17 mouse cellular contexts compared by ENCODE assay signal in the genomic region with DNA sequence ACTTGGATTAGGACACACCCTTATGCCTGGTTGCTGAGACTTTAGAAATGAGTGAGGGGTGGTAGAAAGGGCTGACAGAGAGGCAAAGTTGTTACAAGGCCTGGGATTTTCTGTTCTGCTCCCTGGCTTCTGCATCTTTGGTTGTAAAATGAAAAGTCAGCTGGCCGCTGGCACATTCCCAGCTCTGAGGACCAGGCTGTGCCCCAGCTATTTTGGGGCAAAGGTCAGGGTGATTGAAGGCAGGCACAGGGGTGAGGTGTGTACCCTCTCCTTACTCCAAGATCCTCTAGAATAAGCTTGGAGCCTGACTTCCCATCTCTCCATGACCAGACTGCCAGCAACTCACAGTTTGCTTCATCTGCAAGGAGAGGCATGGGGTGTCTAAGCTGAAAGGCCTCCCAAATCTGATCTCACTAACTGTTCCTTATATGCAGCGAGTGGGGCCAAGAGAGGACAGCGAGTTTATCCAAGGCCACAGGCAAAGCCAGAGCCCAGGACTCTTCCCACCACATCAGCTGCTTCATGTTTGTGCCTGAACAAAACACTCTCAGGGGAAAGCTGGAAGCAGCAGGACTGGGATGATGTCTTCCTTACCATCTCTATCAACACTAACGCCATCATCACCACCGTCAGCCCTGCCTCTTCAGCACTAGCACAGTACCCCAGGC. TPM values are rescaled to one million over a fixed set of nuclear protein-coding genes. Genes with fewer than 3 reads are reported as not detected.
A peak's percentile ranks its signal among the peaks of the same experiment; 100 is the strongest.
DNase-seq lines count a peak whose midpoint lies in the region; ATAC-seq lines count a peak whose summit lies in the region.
"Had no signal": no experiment of that assay in that cellular context is flagged by ENCODE, and none has a peak within 500 bp of the region (broad histone marks: within the 10 kb centered on the region; RNA-seq: fewer than 3 reads in every experiment).

No protein-coding gene starts in this region.

- H3K27ac ChIP-seq in heart, embryonic 10.5 days = no peak overlapping the region
- H3K27ac ChIP-seq: liver, embryonic 14.5 days; midbrain, embryonic 15.5 days had no signal

- ATAC-seq in megakaryocyte-erythroid progenitor cell, adult 5-6 weeks (replicated peaks; ENCODE audit: low FRiP score, low TSS enrichment, poor library complexity, severe bottlenecking) = no peak
- ATAC-seq: forebrain, embryonic 16.5 days; midbrain, embryonic 15.5 days had no signal

- peak; percentile 97 for DNase-seq in heart, adult 11 months
- no peak for DNase-seq in heart, embryonic 10.5 days (ENCODE audit: low spot score)
- DNase-seq in ovary, adult 18-20 months (ENCODE audit: low spot score) = peak; percentile 28
- no peak for DNase-seq in ovary, postnatal 36 days (ENCODE audit: low spot score)
- DNase-seq in heart, postnatal 25 days (ENCODE audit: low spot score) = peak; percentile 19
- DNase-seq in layer of hippocampus, postnatal 10 days (ENCODE audit: low spot score in 2 of 2) = no peak
- DNase-seq in left cerebral cortex, postnatal 14 days (ENCODE audit: low spot score in 2 of 2) = no peak
- DNase-seq: adrenal gland, adult 2 months; cerebellum, adult 2 months; kidney, adult 8-10 months; right cerebral cortex, adult 18-20 months; spleen, adult 18-20 months had no signal

- H3K36me3 ChIP-seq in heart, embryonic 10.5 days = no peaks in the 10 kb centered on the region
- H3K36me3 ChIP-seq: midbrain, embryonic 15.5 days had no signal

- 81% methylated on average over 5 of the region's 5 CpGs for WGBS in heart, embryonic 10.5 days

- no peak overlapping the region for H3K4me3 ChIP-seq in heart, embryonic 10.5 days
- H3K4me3 ChIP-seq: erythroblast, embryonic 14.5 days; midbrain, embryonic 15.5 days had no signal

- intact Hi-C loops in heart, postnatal 25 days (cut with DNase I) = no loop called here
- intact Hi-C loops in left cerebral cortex, postnatal 14 days (cut with DNase I) = no loop called here

- peaks cover 5% of the 10 kb centered on the region; the same call in 1 of the 2 replicates for H3K27me3 ChIP-seq in heart, embryonic 10.5 days (ENCODE audit: insufficient read depth, poor library complexity, severe bottlenecking)
- H3K27me3 ChIP-seq: midbrain, embryonic 15.5 days had no signal

- peaks cover 24% of the 10 kb centered on the region for H3K4me1 ChIP-seq in heart, embryonic 10.5 days

- no peaks in the 10 kb centered on the region for H3K9me3 ChIP-seq in heart, embryonic 10.5 days
- H3K9me3 ChIP-seq: midbrain, embryonic 15.5 days had no signal

RNA-seq across cellular contexts. Expression of a gene that starts 29.0 kb away (rescaled TPM):
- 2.1 TPM in 2 replicates for polyA plus RNA-seq in heart, embryonic 10.5 days (2016; fragmentation: Nextera tagmentation; extraction: Ambion mirVana)
- 10 to 100 TPM; 19.8 to 24.4 TPM for total RNA-seq in heart, postnatal 25 days (2021)
- 10 to 100 TPM; 51.7 to 54.5 TPM for total RNA-seq in layer of hippocampus, postnatal 10 days (2021)
- 1.2 and 3.4 TPM in 2 replicates for total RNA-seq in megakaryocyte-erythroid progenitor cell, adult 5-6 weeks (2014; fragmentation: Nextera tagmentation)
- 1.8 and 6.8 TPM in 2 replicates for total RNA-seq in megakaryocyte-erythroid progenitor cell, adult 5-6 weeks (2017)
- 10 to 100 TPM; 24.7 to 34.7 TPM for total RNA-seq in left cerebral cortex, postnatal 14 days (2021)

Comparison
In these comparisons a context has a peak if more than half of its experiments do, and no peak if none do; other contexts are left out.
1. DNase-seq: peak in heart, adult 11 months (single experiment), ovary, adult 18-20 months (single experiment) and heart, postnatal 25 days (single experiment); none in heart, embryonic 10.5 days (single experiment), ovary, postnatal 36 days (single experiment), layer of hippocampus, postnatal 10 days (0 of 2) and left cerebral cortex, postnatal 14 days (0 of 2).